Mouse (Mus musculus): ENCODE results near the gene Vmn1r208. TPM values are rescaled to one million over a fixed set of nuclear protein-coding genes. Genes with fewer than 3 reads are reported as not detected.
"Not testable (repeated sequence)": the region's sequence is repeated elsewhere in the genome, so short reads cannot be mapped to it uniquely, and the experiment has no call there.

Gene Vmn1r208
- polyA plus RNA-seq (2015; fragmentation: Nextera tagmentation; extraction: Ambion mirVana): not detected in 2 replicates

GRCm38 (mm10) chr13:22777300-22777699 is at the start of gene Vmn1r208:
Gene Vmn1r208 (minus strand): TSS chr13:22777400.
- DNase-seq (ENCODE audit: low spot score): not testable (repeated sequence)

GRCm38 (mm10) chr13:22821601-22822000 is 44.4 kb upstream of the Vmn1r208 start:
- DNase-seq (ENCODE audit: low spot score): not testable (repeated sequence)

GRCm38 (mm10) chr13:22809582-22809981 is 32.4 kb upstream of the Vmn1r208 start, which contains the start of gene Vmn1r209:
Gene Vmn1r209 (minus strand): TSS chr13:22809682.
- not testable (repeated sequence) for DNase-seq (ENCODE audit: low spot score)

GRCm38 (mm10) chr13:22788096-22788495 is 10.9 kb upstream of the Vmn1r208 start:
- not testable (repeated sequence) for DNase-seq (ENCODE audit: low spot score)

GRCm38 (mm10) chr13:22784159-22784558 is 7.0 kb upstream of the Vmn1r208 start:
- DNase-seq (ENCODE audit: low spot score): not testable (repeated sequence)

GRCm38 (mm10) chr13:22771592-22771991 is 5.6 kb downstream of the Vmn1r208 start:
- not testable (repeated sequence) for DNase-seq (ENCODE audit: low spot score)

- DNase-seq (ENCODE audit: low spot score): no peak
Measured at GRCm38 (mm10) chr13:22747524-22747923, 29.7 kb downstream of the Vmn1r208 start.

- DNase-seq (ENCODE audit: low spot score): not testable (repeated sequence)
Measured at GRCm38 (mm10) chr13:22729529-22729928, 47.7 kb downstream of the Vmn1r208 start, which contains the start of gene Vmn1r207-ps. Gene Vmn1r207-ps (minus strand): TSS chr13:22729629.

Other genes starting within 250 kb of the Vmn1r208 start
- not detected in 2 replicates for gene Vmn1r204, start 224.2 kb downstream of the Vmn1r208 start, polyA plus RNA-seq (2015; fragmentation: Nextera tagmentation; extraction: Ambion mirVana)
- gene Vmn1r205, start 184.4 kb downstream of the Vmn1r208 start, polyA plus RNA-seq (2015; fragmentation: Nextera tagmentation; extraction: Ambion mirVana): not detected in 2 replicates
- not detected in 2 replicates for gene Vmn1r206, start 153.1 kb downstream of the Vmn1r208 start, polyA plus RNA-seq (2015; fragmentation: Nextera tagmentation; extraction: Ambion mirVana)
- not detected in 2 replicates for gene Vmn1r207-ps, start 47.8 kb downstream of the Vmn1r208 start, polyA plus RNA-seq (2015; fragmentation: Nextera tagmentation; extraction: Ambion mirVana)
- not detected in 2 replicates for gene Vmn1r209, start 32.3 kb upstream of the Vmn1r208 start, polyA plus RNA-seq (2015; fragmentation: Nextera tagmentation; extraction: Ambion mirVana)
- not detected in 2 replicates for gene Vmn1r210, start 53.9 kb upstream of the Vmn1r208 start, polyA plus RNA-seq (2015; fragmentation: Nextera tagmentation; extraction: Ambion mirVana)
- gene Vmn1r211, start 80.2 kb upstream of the Vmn1r208 start, polyA plus RNA-seq (2015; fragmentation: Nextera tagmentation; extraction: Ambion mirVana): not detected in 2 replicates
- gene Vmn1r212, start 106.8 kb upstream of the Vmn1r208 start, polyA plus RNA-seq (2015; fragmentation: Nextera tagmentation; extraction: Ambion mirVana): not detected in 2 replicates
- gene Vmn1r213, start 230.3 kb upstream of the Vmn1r208 start, polyA plus RNA-seq (2015; fragmentation: Nextera tagmentation; extraction: Ambion mirVana): not detected in 2 replicates